Mouse (Mus musculus): ENCODE data around the gene Dusp11. TPM values are rescaled to one million over a fixed set of nuclear protein-coding genes. Genes with fewer than 3 reads are reported as not detected.
"Not testable (repeated sequence)": the region's sequence is repeated elsewhere in the genome, so short reads cannot be mapped to it uniquely, and the experiment has no call there.

Gene Dusp11
- polyA plus RNA-seq (2015; fragmentation: Nextera tagmentation; extraction: Ambion mirVana): 37.1 and 39.9 TPM in 2 replicates

DNA sequence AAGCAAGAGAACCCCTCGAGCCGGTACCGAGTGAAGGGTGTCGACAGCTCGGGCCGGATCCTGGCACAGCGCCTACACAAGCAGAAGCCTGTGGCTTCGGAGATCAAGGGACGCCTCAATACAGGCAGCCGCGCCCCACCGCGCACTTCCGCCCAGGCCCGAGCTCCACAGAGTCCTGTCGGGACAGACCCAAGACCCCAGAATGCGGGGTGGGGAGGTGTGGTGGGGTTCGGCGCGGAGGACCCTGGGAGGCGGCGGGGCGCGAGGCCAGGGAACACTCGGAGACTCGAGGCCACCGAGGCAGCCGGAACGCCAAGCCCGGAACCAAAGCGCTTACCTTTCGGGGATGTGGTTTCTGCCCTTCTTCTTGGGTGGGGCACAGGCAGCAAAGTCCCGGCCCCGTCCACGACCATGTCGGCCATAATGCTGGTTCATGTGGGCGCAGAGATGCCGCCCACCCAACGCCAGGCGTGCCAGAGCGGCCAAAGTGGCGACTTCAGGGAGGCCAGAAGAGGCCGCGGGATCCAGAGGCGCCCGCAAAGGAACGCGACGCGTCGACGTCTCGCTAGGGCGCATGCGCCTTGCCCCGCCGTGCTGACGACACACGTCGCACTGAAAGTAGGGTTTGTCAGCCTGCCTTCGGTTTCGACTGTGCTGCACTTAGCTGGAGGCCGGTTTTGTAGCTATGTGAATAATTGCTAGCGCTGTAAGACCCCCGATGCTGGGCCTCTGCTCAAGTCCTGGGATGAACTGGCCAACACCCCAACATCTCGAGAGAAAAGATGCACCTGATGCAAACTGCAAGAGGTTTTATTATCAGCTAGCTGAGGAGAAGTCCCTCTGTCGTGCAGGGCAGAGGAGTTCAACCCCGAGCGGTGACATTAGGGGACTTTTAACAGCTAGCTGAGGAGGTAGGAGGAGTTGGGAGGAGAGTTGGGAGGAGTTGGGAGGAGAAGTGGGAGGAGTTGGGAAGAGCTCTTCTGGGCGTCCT is at the start of gene Dusp11:
Dusp11 (minus strand) TSS at position 567 of the 991 bp plus-strand sequence.
- no peaks in the 10 kb centered on the region for H3K9me3 ChIP-seq (ENCODE audit: control insufficient read depth)
- peak within 1 kb of the TSS; percentile 70 for H3K4me2 ChIP-seq (replicated peaks; ENCODE audit: low read depth)
- H3K4me3 ChIP-seq (ENCODE audit: low read depth, low read length): peak within 1 kb of the TSS; percentile 90
- H3K27ac ChIP-seq (ENCODE audit: low read depth, low read length): peak within 1 kb of the TSS; percentile 99
- WGBS: under 1% methylated on average over 69 of the region's 70 CpGs
- no peaks in the 10 kb centered on the region for H3K27me3 ChIP-seq (replicated peaks; ENCODE audit: control insufficient read depth, insufficient read depth, low read length)
- H3K36me3 ChIP-seq (ENCODE audit: control insufficient read depth, insufficient read depth): peaks cover 13% of the 10 kb centered on the region
- peak; percentile 97 for ATAC-seq
- H3K4me1 ChIP-seq (replicated peaks; ENCODE audit: control insufficient read depth, insufficient read depth, low read length): peaks cover 5% of the 10 kb centered on the region; the same call in 1 of the 2 replicates
- peak within 1 kb of the TSS; percentile 94 for H3K9ac ChIP-seq (ENCODE audit: low read depth, low read length)
- TF ChIP-seq CTCF (IDR thresholded peaks at IDR 0.05; ENCODE audit: low read depth): peak; percentile 18; the same call in 1 of the 2 replicates

DNA sequence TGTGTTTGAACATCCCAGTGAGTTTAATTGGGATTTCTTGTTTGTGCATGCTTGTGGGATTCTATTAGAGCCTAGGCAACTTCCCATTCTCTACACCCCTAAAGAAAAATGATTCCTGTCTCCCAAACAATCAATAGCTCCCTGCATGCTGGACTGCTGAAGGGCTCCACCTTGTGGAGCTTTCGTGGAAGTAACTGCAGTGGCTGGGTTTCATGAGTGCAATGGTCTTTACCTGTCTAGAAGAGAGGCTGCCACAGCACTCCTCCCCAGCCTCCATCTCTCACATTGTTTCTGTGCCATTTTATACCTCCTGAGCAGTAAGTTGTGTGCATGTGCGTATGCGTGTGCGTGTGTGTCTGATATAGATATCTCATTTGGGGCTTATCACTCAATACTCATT is 48.5 kb upstream of the Dusp11 start:
- Histone ChIP-seq H3K4me2 (replicated peaks; ENCODE audit: low read depth) (no peak overlapping the region), H3K4me1 (replicated peaks; ENCODE audit: control insufficient read depth, insufficient read depth, low read length) (no peaks in the 10 kb centered on the region), H3K9ac (ENCODE audit: low read depth, low read length) (no peak overlapping the region), H3K36me3 (ENCODE audit: control insufficient read depth, insufficient read depth) (no peaks in the 10 kb centered on the region), H3K27me3 (replicated peaks; ENCODE audit: control insufficient read depth, insufficient read depth, low read length) (no peaks in the 10 kb centered on the region), H3K9me3 (ENCODE audit: control insufficient read depth) (no peaks in the 10 kb centered on the region), H3K4me3 (ENCODE audit: low read depth, low read length) (no peak overlapping the region), H3K27ac (ENCODE audit: low read depth, low read length) (no peak overlapping the region)
- 35% methylated on average over 4 of the region's 4 CpGs for WGBS
- ATAC-seq: no peak
- peak; percentile 83 for TF ChIP-seq CTCF (IDR thresholded peaks at IDR 0.05; ENCODE audit: low read depth)

DNA sequence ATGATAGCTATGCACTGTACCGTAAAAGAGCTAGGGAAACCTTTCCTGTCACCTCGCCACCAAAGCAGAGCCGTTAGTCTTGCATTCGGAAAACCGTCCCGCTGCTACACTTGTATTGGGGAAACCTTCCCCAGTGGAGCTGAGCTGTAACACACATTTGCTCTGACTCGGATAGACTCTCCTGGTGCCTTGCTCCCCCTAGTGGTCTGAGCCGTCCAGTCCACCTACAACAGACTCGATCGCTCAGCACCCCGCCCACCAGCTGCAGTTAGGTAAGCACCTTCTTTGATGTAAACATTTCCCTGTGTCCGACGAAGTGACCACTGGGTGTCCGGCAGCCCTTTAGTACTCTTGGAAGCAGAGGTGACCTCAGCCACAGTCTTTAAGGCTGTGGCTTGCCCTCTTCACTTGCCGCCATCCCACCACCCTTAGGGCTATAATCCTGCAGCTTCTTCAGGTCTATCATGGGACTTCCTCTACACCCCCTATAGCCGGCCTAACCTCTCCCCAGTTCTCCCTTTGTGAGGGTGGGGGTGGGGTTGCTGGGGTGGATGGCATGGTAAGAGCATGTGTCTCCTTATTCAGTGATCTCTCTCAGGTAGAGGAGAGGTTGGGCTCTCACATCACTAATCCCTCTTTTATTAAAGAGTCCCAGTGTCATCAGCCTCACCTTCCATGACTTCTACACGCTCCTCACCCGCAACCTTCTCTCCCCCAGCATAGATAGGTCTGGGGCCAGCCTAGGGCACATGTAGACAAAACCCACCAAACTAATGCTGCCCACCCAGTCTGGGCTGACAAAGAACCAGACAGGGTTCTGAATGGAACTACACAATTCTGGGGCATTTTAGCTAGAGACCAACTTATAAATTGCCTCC is 43.0 kb upstream of the Dusp11 start:
- Histone ChIP-seq H3K27me3 (replicated peaks; ENCODE audit: control insufficient read depth, insufficient read depth, low read length) (no peaks in the 10 kb centered on the region), H3K4me3 (ENCODE audit: low read depth, low read length) (no peak overlapping the region)

GRCm38 (mm10) chr6:86003405-86003925 is 42.0 kb upstream of the Dusp11 start:
- no peak for ATAC-seq
- 71% methylated on average over 18 of the region's 18 CpGs for WGBS

More for the DNA sequence above, 43.0 kb upstream of the Dusp11 start:
- 11% methylated on average over 18 of the region's 18 CpGs for WGBS
- peak; percentile 98 for TF ChIP-seq CTCF (IDR thresholded peaks at IDR 0.05; ENCODE audit: low read depth)
- H3K4me1 ChIP-seq (replicated peaks; ENCODE audit: control insufficient read depth, insufficient read depth, low read length): no peaks in the 10 kb centered on the region
- H3K4me2 ChIP-seq (replicated peaks; ENCODE audit: low read depth): peak overlapping the region; percentile 44
- ATAC-seq: peak; percentile 75
- no peaks in the 10 kb centered on the region for H3K36me3 ChIP-seq (ENCODE audit: control insufficient read depth, insufficient read depth)
- H3K9me3 ChIP-seq (ENCODE audit: control insufficient read depth): 0 out of 2 replicates have a peak, but pooled peaks cover 3% of the 10 kb centered on the region
- H3K9ac ChIP-seq (ENCODE audit: low read depth, low read length): no peak overlapping the region
- no peak overlapping the region for H3K27ac ChIP-seq (ENCODE audit: low read depth, low read length)

GRCm38 (mm10) chr6:85990774-85991173 is 29.3 kb upstream of the Dusp11 start:
- H3K9me3 ChIP-seq (ENCODE audit: control insufficient read depth); H3K4me1 ChIP-seq (replicated peaks; ENCODE audit: control insufficient read depth, insufficient read depth, low read length); H3K36me3 ChIP-seq (ENCODE audit: control insufficient read depth, insufficient read depth); H3K9ac ChIP-seq (ENCODE audit: low read depth, low read length); H3K27me3 ChIP-seq (replicated peaks; ENCODE audit: control insufficient read depth, insufficient read depth, low read length); H3K4me2 ChIP-seq (replicated peaks; ENCODE audit: low read depth); H3K4me3 ChIP-seq (ENCODE audit: low read depth, low read length); ATAC-seq; H3K27ac ChIP-seq (ENCODE audit: low read depth, low read length): not testable (repeated sequence)
- 73% methylated on average over 5 of the region's 5 CpGs for WGBS

More at GRCm38 (mm10) chr6:86003405-86003925, 42.0 kb upstream of the Dusp11 start:
- Histone ChIP-seq H3K4me3 (ENCODE audit: low read depth, low read length) (no peak overlapping the region), H3K9ac (ENCODE audit: low read depth, low read length) (no peak overlapping the region), H3K27ac (ENCODE audit: low read depth, low read length) (no peak overlapping the region), H3K4me2 (replicated peaks; ENCODE audit: low read depth) (no peak overlapping the region), H3K36me3 (ENCODE audit: control insufficient read depth, insufficient read depth) (no peaks in the 10 kb centered on the region), H3K4me1 (replicated peaks; ENCODE audit: control insufficient read depth, insufficient read depth, low read length) (no peaks in the 10 kb centered on the region), H3K27me3 (replicated peaks; ENCODE audit: control insufficient read depth, insufficient read depth, low read length) (no peaks in the 10 kb centered on the region), H3K9me3 (ENCODE audit: control insufficient read depth) (0 out of 2 replicates have a peak, but pooled peaks cover 3% of the 10 kb centered on the region)
- peak; percentile 57 for TF ChIP-seq CTCF (IDR thresholded peaks at IDR 0.05; ENCODE audit: low read depth)

DNA sequence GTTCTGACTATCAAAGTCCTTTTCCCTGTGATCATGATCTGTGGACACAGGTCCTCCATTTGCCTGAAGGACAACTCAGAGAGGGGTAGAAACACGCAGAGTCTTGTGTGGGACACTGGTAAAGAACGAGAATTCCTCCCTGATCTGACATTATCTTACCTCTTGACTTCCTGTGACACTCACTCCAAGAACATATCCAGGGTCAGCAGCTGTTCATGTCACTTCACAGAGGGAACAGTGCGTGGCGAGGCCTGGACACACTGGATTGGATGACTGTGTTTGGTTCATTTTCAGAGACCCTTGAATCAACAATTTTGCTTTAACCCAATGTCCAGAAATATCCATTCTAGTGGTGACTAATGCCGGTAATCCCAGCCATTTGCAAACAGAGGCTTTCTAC is 28.1 kb upstream of the Dusp11 start:
- not testable (repeated sequence) for H3K4me2 ChIP-seq (replicated peaks; ENCODE audit: low read depth); ATAC-seq; H3K27ac ChIP-seq (ENCODE audit: low read depth, low read length); H3K4me1 ChIP-seq (replicated peaks; ENCODE audit: control insufficient read depth, insufficient read depth, low read length); H3K4me3 ChIP-seq (ENCODE audit: low read depth, low read length); H3K36me3 ChIP-seq (ENCODE audit: control insufficient read depth, insufficient read depth); H3K9ac ChIP-seq (ENCODE audit: low read depth, low read length); H3K9me3 ChIP-seq (ENCODE audit: control insufficient read depth); H3K27me3 ChIP-seq (replicated peaks; ENCODE audit: control insufficient read depth, insufficient read depth, low read length)
- 87% methylated on average over 5 of the region's 5 CpGs for WGBS

Measured in intestine, postnatal 0 days (tissue).